Mouse (Mus musculus) neural tube, embryonic 14.5 days (tissue): ENCODE results near the gene Ctsz. TPM values are rescaled to one million over a fixed set of nuclear protein-coding genes. Genes with fewer than 3 reads are reported as not detected.

Source experiments
- ATAC-seq: fragments of 200-750 bp; cut with Nextera tagmentation; 2 replicates; pipeline ENCODE4 v1.8.0; 2017; ENCODE audit warnings: low read depth, mild to moderate bottlenecking, moderate TSS enrichment, moderate library complexity
- H3K27ac ChIP-seq: fragments of 300-500 bp; sonication (generic); 2 replicates; pipeline ENCODE4 v1.5.1; 2014; ENCODE audit warnings: low read depth, mild to moderate bottlenecking, control low read depth, low read length, moderate library complexity, mixed read lengths
- H3K27me3 ChIP-seq: fragments of 300-500 bp; sonication (generic); 2 replicates; pipeline ENCODE4 v1.6.1; 2014; ENCODE audit warnings: low read length; ENCODE audit not compliant: control insufficient read depth, insufficient read depth
- H3K36me3 ChIP-seq: fragments of 300-500 bp; sonication (generic); 2 replicates; pipeline ENCODE4 v1.6.1; 2014; ENCODE audit warnings: low read length, mixed read lengths; ENCODE audit not compliant: control insufficient read depth, insufficient read depth
- H3K4me1 ChIP-seq: fragments of 300-500 bp; sonication (generic); 2 replicates; pipeline ENCODE4 v1.6.1; 2014; ENCODE audit warnings: low read length; ENCODE audit not compliant: control insufficient read depth, insufficient read depth
- H3K4me2 ChIP-seq: fragments of 300-500 bp; sonication (generic); 2 replicates; pipeline ENCODE4 v1.6.1; 2014; ENCODE audit warnings: mild to moderate bottlenecking, low read depth, low read length, control low read depth
- H3K4me3 ChIP-seq: fragments of 300-500 bp; sonication (generic); 2 replicates; pipeline ENCODE4 v1.5.1; 2014; ENCODE audit warnings: low read depth, low read length, control low read depth, mixed read lengths
- H3K9ac ChIP-seq: fragments of 300-500 bp; sonication (generic); replicated peaks from 2 replicates; pipeline ENCODE4 v1.6.1; 2014; ENCODE audit warnings: low read depth, mild to moderate bottlenecking, control low read depth, low read length, mixed read lengths
- H3K9me3 ChIP-seq: fragments of 300-500 bp; sonication (generic); 2 replicates; pipeline ENCODE4 v1.6.1; 2016; ENCODE audit warnings: low read length; ENCODE audit not compliant: control insufficient read depth
- WGBS: fragments of 180-500 bp; shearing (Covaris S2); extraction: QIAGEN DNeasy Blood & Tissue Kit; methylation state at CpG from one replicate; pipeline ENCODE4 v1.1.7; 2014; 5-methylcytosine and 5-hydroxymethylcytosine counted together
- polyA plus RNA-seq: library from polyadenylated mRNA; unstranded; fragments of >200 nt; fragmentation: Nextera tagmentation; extraction: Ambion mirVana; gene quantifications from 2 replicates; pipeline ENCODE4 v1.2.1, GENCODE M21; 2014

The Ctsz gene
- polyA plus RNA-seq, 1 experiment from 2014 or later, result 58.2 TPM

GRCm38 (mm10) chr2:174436916-174437696, 1.7 kb downstream of the Ctsz start:
- H3K4me3 ChIP-seq, result no peak overlapping the region
- no peak for ATAC-seq
- H3K27ac ChIP-seq, result no peak overlapping the region
- H3K4me1 ChIP-seq, result peaks cover 6% of the 10 kb centered on the region; the same call in 1 of the 2 replicates
- no peaks in the 10 kb centered on the region for H3K9me3 ChIP-seq
- H3K9ac ChIP-seq, result no peak overlapping the region
- no peaks in the 10 kb centered on the region for H3K27me3 ChIP-seq
- no peaks in the 10 kb centered on the region for H3K36me3 ChIP-seq
- no peak overlapping the region for H3K4me2 ChIP-seq
- WGBS, result 97% methylated on average over 7 of the region's 7 CpGs

- Histone ChIP-seq H3K27me3 (no peaks in the 10 kb centered on the region), H3K4me1 (peaks cover 6% of the 10 kb centered on the region; the same call in 1 of the 2 replicates), H3K4me3 (no peak overlapping the region), H3K4me2 (no peak overlapping the region), H3K27ac (no peak overlapping the region), H3K9ac (no peak overlapping the region), H3K9me3 (no peaks in the 10 kb centered on the region), H3K36me3 (no peaks in the 10 kb centered on the region)
- WGBS, result 93% methylated on average over 26 of the region's 26 CpGs
- no peak for ATAC-seq
These were observed 2.6 kb downstream of the Ctsz start for GRCm38 (mm10) chr2:174436076-174436701.

DNA sequence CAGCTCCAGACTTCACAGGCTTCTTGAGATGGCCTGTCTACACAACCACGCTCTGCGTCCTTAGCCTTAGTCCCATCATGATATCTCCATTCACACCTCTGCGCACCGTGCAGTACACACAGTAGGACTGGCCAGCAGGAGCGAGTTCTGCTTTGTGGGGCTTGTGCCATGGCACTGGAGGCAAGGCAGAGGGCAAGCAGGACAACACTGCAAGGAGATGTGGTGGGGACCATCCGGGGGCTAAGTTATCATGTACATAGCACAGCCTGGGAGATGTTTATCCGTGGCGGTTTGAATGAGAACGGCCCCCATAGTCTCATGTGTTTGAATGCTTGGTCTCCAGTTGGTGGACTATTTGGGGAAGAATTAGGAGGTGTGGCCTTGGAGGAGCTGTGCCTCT, 3.9 kb downstream of the Ctsz start:
- no peaks in the 10 kb centered on the region for H3K36me3 ChIP-seq
- H3K4me3 ChIP-seq, result no peak overlapping the region
- WGBS, result 98% methylated on average over 9 of the region's 9 CpGs
- no peak overlapping the region for H3K27ac ChIP-seq
- ATAC-seq, result no peak
- no peak overlapping the region for H3K4me2 ChIP-seq
- peaks cover 6% of the 10 kb centered on the region; the same call in 1 of the 2 replicates for H3K4me1 ChIP-seq
- H3K27me3 ChIP-seq, result no peaks in the 10 kb centered on the region
- no peak overlapping the region for H3K9ac ChIP-seq
- no peaks in the 10 kb centered on the region for H3K9me3 ChIP-seq

- no peaks in the 10 kb centered on the region for H3K27me3 ChIP-seq
- no peak overlapping the region for H3K4me2 ChIP-seq
- H3K36me3 ChIP-seq, result peaks cover 30% of the 10 kb centered on the region
- no peaks in the 10 kb centered on the region for H3K4me1 ChIP-seq
- H3K9ac ChIP-seq, result no peak overlapping the region
- 0 out of 2 replicates have a peak overlapping the region, but pooled peaks have one; percentile 12 for H3K27ac ChIP-seq
- H3K9me3 ChIP-seq, result no peaks in the 10 kb centered on the region
- WGBS, result 65% methylated on average over 10 of the region's 10 CpGs
- no peak overlapping the region for H3K4me3 ChIP-seq
- peak; percentile 63 for ATAC-seq
These were observed 9.7 kb downstream of the Ctsz start for GRCm38 (mm10) chr2:174428996-174429591.

GRCm38 (mm10) chr2:174428076-174428835, 10.6 kb downstream of the Ctsz start:
- no peak overlapping the region for H3K27ac ChIP-seq
- no peak overlapping the region for H3K4me2 ChIP-seq
- no peak overlapping the region for H3K9ac ChIP-seq
- H3K4me1 ChIP-seq, result no peaks in the 10 kb centered on the region
- whole genome bisulfite sequencing, result 84% methylated on average over 18 of the region's 18 CpGs
- no peak overlapping the region for H3K4me3 ChIP-seq
- ATAC-seq, result no peak
- H3K9me3 ChIP-seq, result no peaks in the 10 kb centered on the region
- H3K36me3 ChIP-seq, result peaks cover 32% of the 10 kb centered on the region
- no peaks in the 10 kb centered on the region for H3K27me3 ChIP-seq

DNA sequence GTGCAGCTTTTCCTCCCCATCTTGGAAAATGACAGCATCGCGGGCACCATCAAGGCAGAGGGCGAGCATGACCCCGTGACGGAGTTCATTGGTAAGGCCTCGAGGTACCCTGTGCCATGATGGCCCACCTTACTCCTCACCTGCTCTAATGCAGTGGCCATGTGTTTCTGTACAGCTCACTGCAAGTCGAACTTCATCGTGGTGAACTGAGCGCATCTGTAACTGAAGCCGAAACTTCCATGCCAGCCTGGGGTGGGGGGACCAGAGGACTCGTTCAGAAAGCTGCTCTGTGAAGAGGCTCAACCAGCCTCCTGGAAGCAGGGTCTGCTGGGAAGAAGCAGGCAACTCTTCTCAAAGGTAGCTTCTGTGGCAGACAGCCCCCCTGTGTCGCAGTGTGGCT, 12.0 kb downstream of the Ctsz start:
- peaks cover 38% of the 10 kb centered on the region for H3K36me3 ChIP-seq
- ATAC-seq, result no peak

GRCm38 (mm10) chr2:174424301-174425085, 14.3 kb downstream of the Ctsz start:
- no peak overlapping the region for H3K4me2 ChIP-seq
- H3K4me1 ChIP-seq, result no peaks in the 10 kb centered on the region
- no peak overlapping the region for H3K4me3 ChIP-seq
- H3K27ac ChIP-seq, result no peak overlapping the region
- no peaks in the 10 kb centered on the region for H3K9me3 ChIP-seq
- no peaks in the 10 kb centered on the region for H3K27me3 ChIP-seq
- WGBS, result 93% methylated on average over 11 of the region's 11 CpGs
- H3K36me3 ChIP-seq, result peaks cover 46% of the 10 kb centered on the region
- ATAC-seq, result no peak
- no peak overlapping the region for H3K9ac ChIP-seq

More for the DNA sequence above, 12.0 kb downstream of the Ctsz start:
- 96% methylated on average over 12 of the region's 12 CpGs for WGBS
- Histone ChIP-seq H3K9me3 (no peaks in the 10 kb centered on the region), H3K4me2 (no peak overlapping the region), H3K9ac (no peak overlapping the region), H3K4me3 (no peak overlapping the region), H3K27ac (no peak overlapping the region), H3K27me3 (no peaks in the 10 kb centered on the region), H3K4me1 (no peaks in the 10 kb centered on the region)

DNA sequence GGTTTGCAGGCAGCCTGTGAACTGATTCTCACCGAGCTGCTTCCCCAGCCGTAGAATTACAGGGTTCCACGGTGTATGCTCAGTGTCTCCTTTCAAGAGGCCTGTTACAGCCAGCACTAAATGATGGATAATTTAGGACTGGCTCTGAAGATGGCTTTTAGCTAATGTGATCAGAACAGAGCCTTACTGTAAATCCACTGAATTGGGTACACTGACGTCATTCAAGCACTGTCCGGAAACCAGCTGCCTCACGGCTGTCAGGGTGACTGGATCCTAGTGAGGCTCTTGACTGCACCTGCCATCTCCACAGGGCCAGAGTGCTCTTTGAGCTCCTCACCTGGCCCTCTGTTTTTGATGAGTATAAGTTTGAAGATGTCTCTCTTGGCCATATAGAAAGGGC, 17.7 kb downstream of the Ctsz start:
- WGBS, result 81% methylated on average over 6 of the region's 6 CpGs
- no peak for ATAC-seq
- peaks cover 31% of the 10 kb centered on the region for H3K36me3 ChIP-seq
- H3K9me3 ChIP-seq, result no peaks in the 10 kb centered on the region
- no peak overlapping the region for H3K27ac ChIP-seq
- no peak overlapping the region for H3K9ac ChIP-seq
- peaks cover 6% of the 10 kb centered on the region for H3K4me1 ChIP-seq
- H3K4me3 ChIP-seq, result no peak overlapping the region
- H3K4me2 ChIP-seq, result no peak overlapping the region
- H3K27me3 ChIP-seq, result no peaks in the 10 kb centered on the region
